ENCODE assay signal across 10 mouse cellular contexts in the genomic region with DNA sequence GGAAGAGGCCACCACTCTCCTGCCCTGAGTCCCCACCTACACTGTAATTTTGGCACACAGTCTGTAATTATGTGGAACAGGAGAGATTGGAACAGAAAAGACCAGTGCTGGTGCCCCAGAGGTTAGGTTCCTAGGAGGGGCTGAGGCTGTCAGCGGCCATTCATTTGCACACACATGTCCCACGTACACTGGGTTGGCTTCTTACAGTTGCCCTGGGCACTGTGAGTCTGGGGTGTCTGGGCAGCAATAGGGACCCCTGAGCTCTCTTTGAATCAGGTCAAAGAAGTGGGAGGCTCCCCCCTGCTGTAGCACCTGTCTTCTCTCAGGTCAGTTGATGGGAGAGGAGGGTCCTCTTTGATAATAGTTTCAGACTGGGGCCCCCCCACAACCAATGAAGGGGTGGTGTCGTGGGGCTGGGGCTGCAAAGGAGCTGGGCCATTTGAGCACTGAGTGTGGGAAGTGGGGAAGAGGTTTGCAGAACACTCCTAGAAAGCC. TPM values are rescaled to one million over a fixed set of nuclear protein-coding genes. Genes with fewer than 3 reads are reported as not detected.
DNase-seq lines count a peak whose midpoint lies in the region; ATAC-seq and TF ChIP-seq lines count a peak whose summit lies in the region.
"Had no signal": no experiment of that assay in that cellular context is flagged by ENCODE, and none has a peak within 500 bp of the region (broad histone marks: within the 10 kb centered on the region; RNA-seq: fewer than 3 reads in every experiment).

No protein-coding gene starts in this region.

- peak; percentile 62 for DNase-seq in brain, embryonic 14.5 days (ENCODE audit: low read depth)
- peak; percentile 52 for DNase-seq in cerebellum, adult 9-10 months
- DNase-seq in kidney, postnatal 14 days = no peak
- no peak for DNase-seq in retina, postnatal 1 day
- no peak for DNase-seq in ovary, adult 18-20 months (ENCODE audit: low spot score)
- DNase-seq: kidney, adult 11 months; layer of hippocampus, adult 9-11 months had no signal

- peak overlapping the region; percentile 96 for H3K4me2 ChIP-seq in forebrain, embryonic 15.5 days (replicated peaks)
- peak overlapping the region; percentile 60 for H3K4me2 ChIP-seq in midbrain, embryonic 12.5 days (replicated peaks)

- TF ChIP-seq POLR2A in brain, embryonic 14.5 days (IDR thresholded peaks at IDR 0.05; ENCODE audit: borderline replicate concordance, extremely low read depth, insufficient read depth, insufficient read length, poor library complexity, severe bottlenecking) = no peak

- no peaks in the 10 kb centered on the region for H3K9me3 ChIP-seq in forebrain, embryonic 15.5 days
- no peaks in the 10 kb centered on the region for H3K9me3 ChIP-seq in midbrain, embryonic 12.5 days

- WGBS in forebrain, embryonic 15.5 days = 2% methylated on average over 3 of the region's 3 CpGs
- WGBS in midbrain, embryonic 12.5 days = 0% methylated on average over 3 of the region's 3 CpGs

- H3K9ac ChIP-seq in forebrain, embryonic 15.5 days (replicated peaks) = peak overlapping the region; percentile 93
- peak overlapping the region; percentile 75 for H3K9ac ChIP-seq in midbrain, embryonic 12.5 days (replicated peaks)

- TF ChIP-seq CTCF in brain, embryonic 14.5 days (IDR thresholded peaks at IDR 0.05; ENCODE audit: borderline replicate concordance, extremely low read depth, insufficient read depth, insufficient read length) = no peak

- H3K4me3 ChIP-seq in forebrain, embryonic 15.5 days = peak overlapping the region; percentile 82
- peak overlapping the region; percentile 55 for H3K4me3 ChIP-seq in midbrain, embryonic 12.5 days

- no peaks in the 10 kb centered on the region for H3K27me3 ChIP-seq in forebrain, embryonic 15.5 days
- peaks cover 99% of the 10 kb centered on the region for H3K27me3 ChIP-seq in midbrain, embryonic 12.5 days

- peaks cover 66% of the 10 kb centered on the region for H3K4me1 ChIP-seq in forebrain, embryonic 15.5 days
- peaks cover 77% of the 10 kb centered on the region for H3K4me1 ChIP-seq in midbrain, embryonic 12.5 days

- no peaks in the 10 kb centered on the region for H3K36me3 ChIP-seq in forebrain, embryonic 15.5 days
- H3K36me3 ChIP-seq in midbrain, embryonic 12.5 days = no peaks in the 10 kb centered on the region; the same call in 1 of the 2 replicates

- no peak for ATAC-seq in forebrain, embryonic 15.5 days (replicated peaks)
- ATAC-seq in midbrain, embryonic 12.5 days (ENCODE audit: low FRiP score, low read depth) = no peak

- peak overlapping the region; percentile 99 for H3K27ac ChIP-seq in forebrain, embryonic 15.5 days (replicated peaks)
- H3K27ac ChIP-seq in midbrain, embryonic 12.5 days (replicated peaks) = peak overlapping the region; percentile 96

RNA-seq across cellular contexts. Expression of gene Rhbg, which starts 46.2 kb away (rescaled TPM):
- polyA plus RNA-seq in brain, embryonic 14.5 days (2012; rRNA removed) = 0.45 and 0.73 TPM in 2 replicates
- 0.10 and 0.14 TPM in 2 replicates for polyA plus RNA-seq in forebrain, embryonic 15.5 days (2015; fragmentation: Nextera tagmentation; extraction: Ambion mirVana)
- 0.26 TPM in 1 of 2 replicates, not detected in the other for polyA plus RNA-seq in midbrain, embryonic 12.5 days (2016; fragmentation: Nextera tagmentation; extraction: Ambion mirVana)
- polyA plus RNA-seq: heart, embryonic 14.5 days had no signal

Comparison
In these comparisons a context has a peak if more than half of its experiments do, and no peak if none do; other contexts are left out.
1. DNase-seq: peak in brain, embryonic 14.5 days (single experiment) and cerebellum, adult 9-10 months (single experiment); none in kidney, postnatal 14 days (single experiment), retina, postnatal 1 day (single experiment) and ovary, adult 18-20 months (single experiment).